Mouse (Mus musculus): Measurements from ENCODE around the gene Lpgat1. TPM values are rescaled to one million over a fixed set of nuclear protein-coding genes. Genes with fewer than 3 reads are reported as not detected.

The Lpgat1 gene
- 10 to 100 TPM; 21.8 to 29.3 TPM for total RNA-seq (2023)

DNA sequence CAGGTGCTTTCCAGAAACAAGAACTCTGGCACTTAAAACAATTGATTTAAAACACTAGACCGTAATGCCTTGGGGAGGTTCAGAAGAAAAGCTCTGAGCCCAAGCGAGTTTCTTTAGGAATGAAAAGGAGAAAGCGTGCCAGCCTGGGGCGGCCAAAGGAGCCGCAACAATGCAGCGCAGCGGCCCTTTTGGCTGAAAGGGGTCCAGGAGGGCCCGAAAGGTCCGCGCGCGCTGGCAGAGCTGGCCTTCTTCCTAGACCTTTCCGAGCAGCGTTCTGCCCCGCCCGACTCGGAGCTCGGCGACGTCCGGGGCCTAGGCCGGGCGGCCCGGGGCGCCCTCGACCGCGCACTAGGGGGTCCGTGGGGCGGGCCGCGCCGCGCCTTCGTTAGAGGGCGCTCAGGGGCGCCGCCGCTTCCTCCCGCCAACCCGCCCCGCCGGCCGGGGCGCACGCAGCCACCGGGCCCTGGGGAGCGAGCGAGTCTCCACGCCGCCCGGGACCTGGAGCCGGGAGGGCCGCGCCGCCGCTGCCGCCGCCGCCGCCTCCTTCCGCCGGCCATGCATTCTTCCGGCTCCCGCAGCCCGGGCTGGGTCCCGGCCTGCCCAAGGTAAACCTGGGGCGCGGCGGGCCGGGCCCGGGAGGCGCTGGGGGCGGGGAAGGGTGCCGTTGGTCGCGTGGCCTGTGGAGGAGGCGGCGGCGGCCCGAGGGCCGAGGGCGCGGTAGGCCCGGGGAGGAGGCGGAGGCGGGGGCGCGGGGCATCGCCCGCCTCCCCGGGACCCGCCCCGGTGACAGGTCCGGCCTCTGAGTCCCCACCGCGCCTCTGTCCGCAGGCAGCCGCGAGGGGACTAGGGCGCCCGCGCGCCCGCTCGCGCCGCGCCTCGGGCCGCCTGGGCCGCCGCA is at the start of gene Lpgat1:
Gene Lpgat1, plus strand, starts transcription at position 234 of the 898 bp plus-strand sequence.

DNA sequence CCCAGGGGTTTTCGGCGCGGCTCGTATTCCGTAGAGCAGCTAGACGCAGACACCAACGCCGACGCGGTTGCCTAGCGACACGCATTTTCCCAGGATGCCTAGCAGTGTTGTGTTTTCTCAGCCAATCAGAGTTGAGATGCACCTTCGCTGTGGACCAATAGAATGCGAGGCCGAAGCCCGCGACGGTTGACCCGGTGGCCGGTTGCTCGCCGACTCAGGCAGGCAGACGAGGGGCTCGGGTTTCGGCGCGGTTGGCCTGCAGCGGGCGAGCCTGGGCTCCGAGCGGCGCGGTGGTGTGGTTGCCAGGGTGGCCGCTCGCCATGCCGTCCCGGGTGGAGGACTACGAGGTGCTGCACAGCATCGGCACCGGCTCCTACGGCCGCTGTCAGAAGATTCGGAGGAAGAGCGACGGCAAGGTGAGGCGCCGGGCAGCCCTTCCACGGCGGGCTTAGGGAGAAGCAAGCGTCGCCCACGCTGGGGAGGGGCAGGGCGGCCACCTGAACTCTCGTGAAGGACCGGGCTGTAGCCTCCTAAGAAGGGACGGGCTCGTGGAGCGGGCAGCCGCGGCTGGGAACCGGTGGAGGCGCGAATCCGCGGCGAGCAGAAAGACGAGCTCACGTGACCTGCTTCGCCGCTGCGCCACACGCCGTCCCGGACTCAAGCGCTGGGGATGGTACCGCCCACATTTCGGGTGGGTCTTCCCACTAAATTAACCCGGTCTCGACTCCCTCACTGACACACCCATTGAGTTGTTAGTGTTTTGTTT is 103.9 kb downstream of the Lpgat1 start, which contains the start of gene Nek2:
Gene Nek2, plus strand, starts transcription at position 119 of the 766 bp plus-strand sequence.

Other genes with a start within 250 kb of the Lpgat1 start
- 1 to 10 TPM; 9.2 to 9.5 TPM for gene Dtl, start 142.3 kb upstream of the Lpgat1 start, total RNA-seq (2023)
- gene Ints7, start 142.2 kb upstream of the Lpgat1 start, total RNA-seq (2023) = 10 to 100 TPM; 50.4 to 53.4 TPM
- gene Nek2, start 103.6 kb downstream of the Lpgat1 start, total RNA-seq (2023) = 1 to 10 TPM in 1 of 2 experiments, under 1 TPM in 1; 0.80 to 2.0 TPM
- 10 to 100 TPM; 11.4 to 15.3 TPM for gene Slc30a1, start 188.9 kb downstream of the Lpgat1 start, total RNA-seq (2023)